Mouse (Mus musculus): Measurements from ENCODE around the gene Sh2b3.

DNA sequence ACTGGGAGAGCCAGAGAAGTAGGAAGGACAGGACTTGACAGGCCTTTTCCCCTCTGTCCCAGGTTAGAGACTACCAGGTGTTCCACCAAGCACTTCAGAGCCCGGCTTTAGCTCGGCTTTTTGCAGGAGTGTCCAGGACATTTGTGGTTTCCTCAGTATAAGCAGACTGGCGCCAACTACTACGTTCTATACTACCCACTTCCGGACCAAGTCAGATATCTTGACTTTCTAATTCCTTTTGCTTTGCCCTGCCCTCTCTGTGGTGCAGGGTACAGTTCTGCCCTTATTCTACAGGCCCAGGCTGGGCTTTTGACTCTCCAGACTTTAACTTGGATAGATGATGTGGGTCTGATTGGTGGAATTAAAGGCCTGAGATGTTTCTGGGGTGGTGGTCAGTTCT, 17.9 kb downstream of the Sh2b3 start:
- TF ChIP-seq CTCF (IDR thresholded peaks at IDR 0.05) (no peak), EP300 (IDR thresholded peaks at IDR 0.05) (no peak)
